Mouse (Mus musculus): Measurements from ENCODE around the gene Obox3.
"Not testable (repeated sequence)": the region's sequence is repeated elsewhere in the genome, so short reads cannot be mapped to it uniquely, and the experiment has no call there.

The Obox3 gene

DNA sequence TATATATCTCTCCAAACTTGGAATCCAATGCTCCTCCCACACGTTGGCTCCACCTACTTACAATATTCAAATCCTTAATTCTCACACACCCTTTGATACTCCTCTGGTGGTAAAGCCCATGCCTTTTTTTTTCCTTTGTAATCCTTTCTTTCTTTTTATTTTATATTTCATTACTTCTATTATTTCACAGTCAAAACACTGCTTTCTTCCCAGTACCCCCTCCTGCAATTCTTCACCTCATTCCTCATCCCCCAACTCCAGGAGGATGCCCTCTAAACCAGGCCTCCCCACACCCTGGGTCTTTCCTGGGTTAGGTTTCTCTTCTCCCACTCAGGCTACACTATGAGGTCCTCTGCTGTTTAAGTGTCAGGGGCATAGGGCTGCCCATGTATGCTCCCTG, at the start of gene Obox3:
Gene Obox3, minus strand, starts transcription at position 101 of the 400 bp plus-strand sequence.
- not testable (repeated sequence) for DNase-seq (ENCODE audit: low read depth in 1 of 2, low spot score in 2 of 2)

DNA sequence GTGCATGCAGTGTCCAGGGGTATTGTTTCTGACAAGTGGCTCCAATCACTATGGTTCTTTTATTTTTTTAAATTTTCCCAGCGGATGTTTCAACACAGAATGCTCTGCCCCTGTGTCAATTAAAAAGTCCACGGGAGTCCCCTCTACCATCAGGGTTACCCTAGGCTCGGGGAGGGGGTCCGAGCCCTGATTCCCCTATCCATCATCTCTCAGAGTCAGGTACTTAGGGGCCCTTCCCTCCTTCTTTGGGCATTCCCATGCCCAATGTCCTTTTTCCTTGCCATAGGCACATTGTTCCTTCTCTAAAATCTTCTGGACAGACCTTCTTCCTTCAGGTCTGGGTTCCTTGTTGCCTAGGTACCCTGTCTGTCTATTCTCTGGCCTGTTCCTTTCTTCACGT, 130.3 kb downstream of the Obox3 start:
- not testable (repeated sequence) for DNase-seq (ENCODE audit: low read depth in 1 of 2, low spot score in 2 of 2)

Measured in monocyte, adult 2 months (primary cell).